Mouse (Mus musculus): ENCODE data around the gene Kansl1. TPM values are rescaled to one million over a fixed set of nuclear protein-coding genes. Genes with fewer than 3 reads are reported as not detected.
A peak's percentile ranks its signal among the peaks of the same experiment; 100 is the strongest.

Kansl1 gene
- polyA plus RNA-seq, 1 experiment from 2014 or later = 26.3 TPM

DNA sequence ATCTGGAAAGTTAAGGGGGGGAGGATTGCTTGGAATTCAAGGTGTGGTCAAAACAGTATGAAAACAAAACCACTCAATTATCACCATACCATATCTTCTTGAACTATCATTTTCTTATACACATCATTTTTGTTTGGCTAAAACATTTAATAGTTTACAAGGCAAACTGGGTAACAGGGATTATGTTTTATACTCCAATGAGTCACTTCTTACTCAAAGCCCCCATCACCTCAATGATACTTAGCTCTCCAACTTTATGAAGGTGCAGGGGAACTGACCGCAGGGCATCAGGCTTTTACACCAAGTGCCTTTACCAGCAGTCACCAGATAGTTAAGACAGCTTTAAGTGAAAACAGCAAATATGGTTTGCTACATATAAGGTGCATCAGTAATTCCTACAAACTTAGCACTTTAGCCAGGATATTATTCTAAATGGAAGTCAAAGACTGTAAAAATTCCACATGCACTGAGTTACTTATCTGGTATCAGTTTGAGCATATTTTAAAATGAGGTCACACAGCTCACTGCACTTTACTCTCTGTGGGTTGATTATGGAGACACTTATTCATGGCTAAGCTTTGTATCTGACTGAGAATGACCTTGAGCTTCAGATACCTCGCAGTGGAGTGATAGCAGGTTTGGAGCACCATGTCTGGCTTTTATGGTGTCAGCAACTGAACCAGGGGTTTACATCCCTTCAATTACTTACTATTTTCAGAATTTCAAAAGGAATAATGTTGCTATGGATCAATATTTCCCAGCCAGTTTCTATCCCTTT is 104.6 kb downstream of the Kansl1 start:
- Histone ChIP-seq H3K36me3 (ENCODE audit: control insufficient read depth, insufficient read depth, low read length) (peaks cover 17% of the 10 kb centered on the region; the same call in 1 of the 2 replicates), H3K9ac (ENCODE audit: low read length) (no peak overlapping the region), H3K27ac (ENCODE audit: low read depth, low read length) (no peak overlapping the region), H3K4me3 (ENCODE audit: low read depth, low read length) (no peak overlapping the region), H3K4me2 (ENCODE audit: low read length) (no peak overlapping the region), H3K9me3 (replicated peaks; ENCODE audit: control insufficient read depth, low read length) (no peaks in the 10 kb centered on the region), H3K27me3 (replicated peaks; ENCODE audit: control insufficient read depth, insufficient read depth, low read length) (no peaks in the 10 kb centered on the region), H3K4me1 (ENCODE audit: control insufficient read depth, insufficient read depth, low read length) (no peaks in the 10 kb centered on the region)
- ATAC-seq (no peak), DNase-seq (ENCODE audit: low spot score) (no peak)
- 97% methylated on average over 2 of the region's 2 CpGs for WGBS

DNA sequence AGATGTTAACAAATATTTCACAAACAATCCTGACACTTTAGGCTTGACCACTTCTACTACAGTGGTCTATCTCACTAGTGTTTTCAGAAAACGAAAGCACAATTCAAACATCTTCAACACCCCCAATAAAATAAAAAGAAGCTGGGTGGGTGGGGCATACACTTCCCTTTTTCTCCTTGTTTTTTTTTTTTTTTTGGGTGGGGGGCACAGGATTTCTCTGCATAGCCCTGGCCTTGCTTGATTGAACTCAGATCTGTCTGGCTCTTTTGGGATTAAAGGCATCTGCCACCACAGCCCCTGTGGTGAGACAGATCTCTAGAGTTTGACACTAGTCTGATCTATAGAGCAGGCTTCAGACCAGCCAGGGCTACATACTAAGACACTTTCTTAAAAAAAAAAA is 106.0 kb downstream of the Kansl1 start:
- WGBS = 96% methylated on average over 1 of the region's 1 CpGs
- H3K9ac ChIP-seq (ENCODE audit: low read length) = no peak overlapping the region
- no peak overlapping the region for H3K4me3 ChIP-seq (ENCODE audit: low read depth, low read length)
- ATAC-seq (no peak), DNase-seq (ENCODE audit: low spot score) (no peak)
- H3K4me2 ChIP-seq (ENCODE audit: low read length) = no peak overlapping the region
- peaks cover 11% of the 10 kb centered on the region; the same call in 1 of the 2 replicates for H3K36me3 ChIP-seq (ENCODE audit: control insufficient read depth, insufficient read depth, low read length)
- H3K9me3 ChIP-seq (replicated peaks; ENCODE audit: control insufficient read depth, low read length) = no peaks in the 10 kb centered on the region
- H3K4me1 ChIP-seq (ENCODE audit: control insufficient read depth, insufficient read depth, low read length) = no peaks in the 10 kb centered on the region
- H3K27me3 ChIP-seq (replicated peaks; ENCODE audit: control insufficient read depth, insufficient read depth, low read length) = no peaks in the 10 kb centered on the region
- no peak overlapping the region for H3K27ac ChIP-seq (ENCODE audit: low read depth, low read length)

DNA sequence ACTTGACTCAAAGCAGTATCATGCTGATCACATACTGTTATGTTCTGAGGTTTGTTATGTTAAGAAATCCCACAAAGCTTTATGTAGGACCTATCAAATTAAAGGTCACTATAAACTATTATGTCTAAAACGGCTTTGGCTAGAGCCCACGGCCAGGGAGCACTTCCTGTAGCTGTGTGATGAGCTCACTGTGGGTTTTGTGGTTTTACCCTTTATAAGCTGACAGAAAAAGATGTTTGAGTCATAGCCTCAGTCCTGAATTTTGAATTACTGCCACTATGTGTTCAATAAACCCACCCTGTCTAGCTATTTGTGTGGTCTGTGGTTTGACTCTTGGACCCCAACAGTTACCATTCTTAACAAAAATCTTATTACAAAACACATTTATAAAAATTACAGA is 106.9 kb downstream of the Kansl1 start:
- WGBS = 85% methylated on average over 2 of the region's 2 CpGs
- ATAC-seq = no peak

DNA sequence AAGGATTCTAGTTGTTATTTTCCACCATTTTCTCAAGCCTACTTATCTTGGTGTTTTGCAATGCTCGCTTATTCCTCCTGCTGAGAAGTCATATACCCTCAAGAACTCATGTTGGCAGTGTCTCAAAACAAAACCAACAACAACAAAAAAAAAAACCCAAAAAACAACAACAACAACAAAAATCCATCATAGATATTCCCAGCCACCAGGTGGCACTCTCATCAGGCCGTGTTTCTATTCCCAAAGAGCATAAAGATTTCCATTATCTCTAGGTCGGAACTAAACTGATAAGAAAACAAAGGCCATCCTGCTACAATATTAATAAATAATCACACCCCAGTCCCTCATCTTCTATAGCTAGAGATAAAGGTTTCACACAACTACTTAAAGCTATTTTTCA is 121.7 kb downstream of the Kansl1 start:
- Histone ChIP-seq H3K9me3 (replicated peaks; ENCODE audit: control insufficient read depth, low read length) (no peaks in the 10 kb centered on the region), H3K36me3 (ENCODE audit: control insufficient read depth, insufficient read depth, low read length) (peaks cover 71% of the 10 kb centered on the region), H3K27ac (ENCODE audit: low read depth, low read length) (no peak overlapping the region), H3K4me2 (ENCODE audit: low read length) (no peak overlapping the region), H3K27me3 (replicated peaks; ENCODE audit: control insufficient read depth, insufficient read depth, low read length) (no peaks in the 10 kb centered on the region), H3K4me1 (ENCODE audit: control insufficient read depth, insufficient read depth, low read length) (no peaks in the 10 kb centered on the region), H3K9ac (ENCODE audit: low read length) (no peak overlapping the region), H3K4me3 (ENCODE audit: low read depth, low read length) (no peak overlapping the region)
- 70% methylated on average over 3 of the region's 3 CpGs for WGBS
- ATAC-seq (no peak), DNase-seq (ENCODE audit: low spot score) (peak; percentile 45)

More for the DNA sequence above, 106.9 kb downstream of the Kansl1 start:
- no peaks in the 10 kb centered on the region for H3K9me3 ChIP-seq (replicated peaks; ENCODE audit: control insufficient read depth, low read length)
- H3K4me2 ChIP-seq (ENCODE audit: low read length) = no peak overlapping the region
- peaks cover 8% of the 10 kb centered on the region for H3K36me3 ChIP-seq (ENCODE audit: control insufficient read depth, insufficient read depth, low read length)
- H3K9ac ChIP-seq (ENCODE audit: low read length) = no peak overlapping the region
- no peak overlapping the region for H3K27ac ChIP-seq (ENCODE audit: low read depth, low read length)
- no peak overlapping the region for H3K4me3 ChIP-seq (ENCODE audit: low read depth, low read length)
- no peaks in the 10 kb centered on the region for H3K27me3 ChIP-seq (replicated peaks; ENCODE audit: control insufficient read depth, insufficient read depth, low read length)
- no peaks in the 10 kb centered on the region for H3K4me1 ChIP-seq (ENCODE audit: control insufficient read depth, insufficient read depth, low read length)
- no peak for DNase-seq (ENCODE audit: low spot score)

DNA sequence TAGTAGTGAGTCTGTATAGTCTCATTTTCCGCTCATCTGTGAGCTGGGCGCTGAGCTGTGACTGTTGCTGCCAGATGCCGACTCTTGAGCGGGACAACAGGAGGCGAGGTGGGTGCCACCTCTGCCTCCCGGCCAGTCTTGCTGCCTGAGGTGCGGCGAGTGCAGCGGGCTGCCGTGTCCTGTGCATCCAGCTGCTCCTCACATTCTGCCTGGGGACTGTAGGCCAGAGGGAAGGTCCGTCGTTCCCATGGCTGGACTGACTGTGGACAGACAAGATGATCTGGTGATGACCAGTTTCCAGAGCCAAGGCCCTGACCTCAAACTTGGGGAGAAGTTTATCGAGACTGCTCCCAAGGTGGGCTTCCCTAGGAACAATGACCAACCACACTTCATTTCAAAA is 133.7 kb downstream of the Kansl1 start:
- Histone ChIP-seq H3K36me3 (ENCODE audit: control insufficient read depth, insufficient read depth, low read length) (peaks cover 81% of the 10 kb centered on the region), H3K27ac (ENCODE audit: low read depth, low read length) (no peak overlapping the region), H3K9ac (ENCODE audit: low read length) (no peak overlapping the region), H3K4me2 (ENCODE audit: low read length) (no peak overlapping the region), H3K4me1 (ENCODE audit: control insufficient read depth, insufficient read depth, low read length) (no peaks in the 10 kb centered on the region), H3K4me3 (ENCODE audit: low read depth, low read length) (no peak overlapping the region), H3K27me3 (replicated peaks; ENCODE audit: control insufficient read depth, insufficient read depth, low read length) (no peaks in the 10 kb centered on the region), H3K9me3 (replicated peaks; ENCODE audit: control insufficient read depth, low read length) (no peaks in the 10 kb centered on the region)
- DNase-seq (ENCODE audit: low spot score) (no peak), ATAC-seq (no peak)
- WGBS = 93% methylated on average over 13 of the region's 13 CpGs

DNA sequence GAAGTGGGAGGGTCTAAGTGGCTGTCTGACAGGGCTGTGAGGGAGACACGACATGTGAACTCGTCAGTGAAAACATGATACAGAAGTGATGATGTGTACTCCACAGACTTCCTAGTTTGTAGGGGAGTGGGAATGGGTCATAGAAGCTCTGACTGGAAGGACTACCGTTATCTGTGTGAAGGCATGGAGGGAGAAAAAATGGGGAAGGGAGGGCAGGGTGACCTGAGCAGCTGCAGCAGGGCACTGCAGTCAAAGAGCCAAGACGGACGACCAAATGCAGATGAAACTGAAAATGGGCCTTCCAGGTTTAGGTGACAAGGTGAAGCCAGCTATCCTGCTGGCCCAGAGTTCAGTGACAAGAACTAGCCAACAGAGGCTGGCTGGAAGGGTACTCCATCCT is 134.5 kb downstream of the Kansl1 start:
- Histone ChIP-seq H3K4me2 (ENCODE audit: low read length) (no peak overlapping the region), H3K4me1 (ENCODE audit: control insufficient read depth, insufficient read depth, low read length) (no peaks in the 10 kb centered on the region), H3K36me3 (ENCODE audit: control insufficient read depth, insufficient read depth, low read length) (peaks cover 79% of the 10 kb centered on the region), H3K27ac (ENCODE audit: low read depth, low read length) (no peak overlapping the region), H3K27me3 (replicated peaks; ENCODE audit: control insufficient read depth, insufficient read depth, low read length) (no peaks in the 10 kb centered on the region), H3K9ac (ENCODE audit: low read length) (no peak overlapping the region), H3K9me3 (replicated peaks; ENCODE audit: control insufficient read depth, low read length) (no peaks in the 10 kb centered on the region), H3K4me3 (ENCODE audit: low read depth, low read length) (no peak overlapping the region)
- DNase-seq (ENCODE audit: low spot score) (no peak), ATAC-seq (no peak)
- WGBS = 84% methylated on average over 5 of the region's 5 CpGs

DNA sequence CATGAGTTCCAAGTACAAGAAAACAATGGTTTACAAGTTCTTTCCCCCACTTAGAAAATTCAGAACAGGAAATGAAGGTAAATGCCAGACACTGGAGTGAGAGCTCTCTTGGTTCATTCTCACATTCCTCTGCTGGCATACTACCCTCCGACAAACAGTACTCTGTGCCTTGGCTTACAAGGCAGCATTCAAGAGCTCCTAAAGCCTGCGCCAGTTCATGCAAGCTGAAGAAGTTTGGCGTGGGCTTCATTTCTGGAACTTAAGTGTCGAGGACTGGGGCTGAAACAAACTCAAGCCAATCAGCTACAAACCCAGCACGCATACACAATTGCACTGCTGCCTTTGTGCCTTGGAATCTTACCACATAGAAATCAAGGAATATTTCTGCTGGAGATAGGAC is 136.6 kb downstream of the Kansl1 start:
- Histone ChIP-seq H3K27ac (ENCODE audit: low read depth, low read length) (no peak overlapping the region), H3K4me2 (ENCODE audit: low read length) (no peak overlapping the region), H3K9me3 (replicated peaks; ENCODE audit: control insufficient read depth, low read length) (no peaks in the 10 kb centered on the region), H3K4me3 (ENCODE audit: low read depth, low read length) (no peak overlapping the region), H3K27me3 (replicated peaks; ENCODE audit: control insufficient read depth, insufficient read depth, low read length) (no peaks in the 10 kb centered on the region), H3K9ac (ENCODE audit: low read length) (no peak overlapping the region), H3K36me3 (ENCODE audit: control insufficient read depth, insufficient read depth, low read length) (peaks cover 73% of the 10 kb centered on the region), H3K4me1 (ENCODE audit: control insufficient read depth, insufficient read depth, low read length) (no peaks in the 10 kb centered on the region)
- DNase-seq (ENCODE audit: low spot score) (no peak), ATAC-seq (no peak)
- WGBS = 88% methylated on average over 5 of the region's 5 CpGs

DNA sequence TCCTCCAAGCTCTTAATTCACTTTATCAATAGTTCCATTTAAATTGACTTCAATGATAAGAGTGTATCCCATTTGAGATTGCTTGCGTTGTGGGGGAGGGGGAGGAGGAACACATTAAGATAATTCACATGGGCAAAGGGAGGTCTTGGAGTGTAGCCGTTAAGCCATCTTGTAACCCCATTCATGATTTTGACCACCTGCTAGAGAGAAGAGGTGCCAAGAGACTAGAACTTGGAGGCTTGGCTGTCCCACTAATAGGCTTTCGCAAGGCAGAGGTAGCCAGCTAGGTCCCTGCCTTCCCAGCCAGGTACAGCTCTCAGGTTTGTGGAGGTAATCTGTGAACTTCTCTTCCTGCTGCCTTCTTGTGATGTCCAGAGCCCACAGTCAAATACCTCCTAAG is 137.5 kb downstream of the Kansl1 start:
- Histone ChIP-seq H3K4me3 (ENCODE audit: low read depth, low read length) (no peak overlapping the region), H3K4me1 (ENCODE audit: control insufficient read depth, insufficient read depth, low read length) (no peaks in the 10 kb centered on the region), H3K27ac (ENCODE audit: low read depth, low read length) (no peak overlapping the region), H3K9me3 (replicated peaks; ENCODE audit: control insufficient read depth, low read length) (no peaks in the 10 kb centered on the region), H3K4me2 (ENCODE audit: low read length) (no peak overlapping the region), H3K27me3 (replicated peaks; ENCODE audit: control insufficient read depth, insufficient read depth, low read length) (no peaks in the 10 kb centered on the region), H3K36me3 (ENCODE audit: control insufficient read depth, insufficient read depth, low read length) (peaks cover 66% of the 10 kb centered on the region), H3K9ac (ENCODE audit: low read length) (no peak overlapping the region)
- ATAC-seq (no peak), DNase-seq (ENCODE audit: low spot score) (no peak)
- WGBS = 93% methylated on average over 3 of the region's 3 CpGs

DNA sequence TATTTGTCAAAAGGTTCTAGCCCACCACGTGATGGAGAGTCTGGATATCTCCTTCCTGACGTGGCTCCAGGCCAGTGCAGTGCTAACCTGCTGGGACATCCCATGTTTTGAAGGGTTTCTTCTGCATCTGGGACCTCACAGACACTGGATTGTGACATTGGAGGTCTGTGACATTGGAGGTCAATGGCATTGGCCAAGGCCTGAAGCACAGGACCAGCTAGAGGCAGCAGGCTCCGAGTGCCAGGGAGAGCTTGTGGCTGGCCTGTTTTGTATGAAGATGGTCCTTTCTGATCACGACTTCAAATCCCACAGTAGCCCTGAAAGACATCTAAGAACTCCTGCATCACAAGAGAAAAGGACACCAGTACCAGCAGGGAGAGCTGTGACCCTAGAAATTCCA is 138.5 kb downstream of the Kansl1 start:
- peaks cover 55% of the 10 kb centered on the region for H3K36me3 ChIP-seq (ENCODE audit: control insufficient read depth, insufficient read depth, low read length)
- no peak overlapping the region for H3K9ac ChIP-seq (ENCODE audit: low read length)
- DNase-seq (ENCODE audit: low spot score) = no peak
- WGBS = 87% methylated on average over 4 of the region's 4 CpGs
- no peak overlapping the region for H3K4me2 ChIP-seq (ENCODE audit: low read length)
- H3K4me3 ChIP-seq (ENCODE audit: low read depth, low read length) = no peak overlapping the region
- no peak for ATAC-seq
- H3K9me3 ChIP-seq (replicated peaks; ENCODE audit: control insufficient read depth, low read length) = no peaks in the 10 kb centered on the region
- H3K27ac ChIP-seq (ENCODE audit: low read depth, low read length) = no peak overlapping the region
- H3K27me3 ChIP-seq (replicated peaks; ENCODE audit: control insufficient read depth, insufficient read depth, low read length) = no peaks in the 10 kb centered on the region
- no peaks in the 10 kb centered on the region for H3K4me1 ChIP-seq (ENCODE audit: control insufficient read depth, insufficient read depth, low read length)
